Mouse (Mus musculus): ENCODE data around the gene Trappc2. TPM values are rescaled to one million over a fixed set of nuclear protein-coding genes. Genes with fewer than 3 reads are reported as not detected.

Gene Trappc2
- total RNA-seq, 1 experiment from 2014 or later, result 18.9 TPM

Other genes with a start within 250 kb of the Trappc2 start
- gene Gpm6b, start 201.7 kb upstream of the Trappc2 start, total RNA-seq (2021), result 10.4 and 14.0 TPM in 2 replicates
- 6.9 and 7.7 TPM in 2 replicates for gene Ofd1, start 130 bp downstream of the Trappc2 start, total RNA-seq (2021)
- gene Rab9, start 39.3 kb downstream of the Trappc2 start, total RNA-seq (2021), result 58.4 and 60.7 TPM in 2 replicates
- 4.2 and 8.4 TPM in 2 replicates for gene Tceanc, start 78.0 kb downstream of the Trappc2 start, total RNA-seq (2021)
- 20.5 and 21.4 TPM in 2 replicates for gene Egfl6, start 145.1 kb downstream of the Trappc2 start, total RNA-seq (2021)

All from adrenal gland, postnatal 14 days (tissue).